Mouse (Mus musculus): ENCODE results near the gene Ocln. TPM values are rescaled to one million over a fixed set of nuclear protein-coding genes. Genes with fewer than 3 reads are reported as not detected.

Ocln gene
- 9.4 and 9.9 TPM in 2 replicates for polyA plus RNA-seq (2015; fragmentation: Nextera tagmentation; extraction: Ambion mirVana)

DNA sequence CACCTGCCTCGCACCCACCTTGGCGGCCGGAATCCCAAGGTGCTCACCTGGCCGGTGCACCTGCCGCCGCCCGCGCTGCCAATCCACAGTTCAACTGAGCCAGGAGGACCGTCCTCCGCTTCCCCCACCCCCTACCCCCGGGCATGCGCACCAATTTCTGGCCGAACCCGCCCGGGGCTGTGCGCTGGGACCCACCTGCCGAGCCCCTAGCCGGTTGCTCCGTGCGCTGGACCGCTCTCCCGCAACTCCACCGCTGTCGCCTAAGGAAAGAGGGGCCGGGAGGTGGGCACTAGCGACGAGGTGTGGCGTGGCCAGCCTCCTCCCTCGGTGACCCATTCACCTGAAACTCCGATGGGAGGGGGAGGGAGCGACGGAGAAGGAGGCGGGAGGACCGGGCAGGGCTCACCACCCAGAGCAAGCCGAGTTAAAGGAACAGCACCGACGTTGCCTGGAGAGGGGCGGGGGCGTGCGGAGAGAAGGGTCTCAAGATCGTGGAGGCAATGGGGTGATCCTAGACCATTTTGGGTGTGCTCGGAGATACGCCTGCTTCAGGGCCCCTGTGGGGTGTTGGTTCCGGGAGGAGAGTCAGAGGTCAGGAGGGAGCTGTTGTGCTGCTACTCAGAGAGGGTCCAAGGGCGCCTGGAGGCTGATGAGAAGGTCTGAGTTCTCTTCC is at the start of gene Ocln:
Ocln (minus strand) TSS at position 350 of the 673 bp plus-strand sequence.
- no peak within 1 kb of the TSS; the same call in 1 of the 2 replicates for H3K27ac ChIP-seq (ENCODE audit: low read length)
- peak within 1 kb of the TSS; percentile 73 for H3K9ac ChIP-seq (ENCODE audit: low read depth, low read length)
- under 1% methylated on average over 45 of the region's 45 CpGs for WGBS
- peaks cover 8% of the 10 kb centered on the region; the same call in 1 of the 2 replicates for H3K4me1 ChIP-seq (ENCODE audit: control insufficient read depth, insufficient read depth, low read length)
- no peaks in the 10 kb centered on the region for H3K36me3 ChIP-seq (ENCODE audit: control insufficient read depth, insufficient read depth, low read length)
- peaks cover 35% of the 10 kb centered on the region for H3K27me3 ChIP-seq (ENCODE audit: control insufficient read depth, insufficient read depth, low read depth, low read length)
- ATAC-seq, result peak; percentile 90
- no peaks in the 10 kb centered on the region for H3K9me3 ChIP-seq (replicated peaks; ENCODE audit: control insufficient read depth, low read length, poor library complexity, severe bottlenecking)
- H3K4me3 ChIP-seq (ENCODE audit: low read depth, low read length), result peak within 1 kb of the TSS; percentile 79
- H3K4me2 ChIP-seq (ENCODE audit: low read length), result peak within 1 kb of the TSS; percentile 99

DNA sequence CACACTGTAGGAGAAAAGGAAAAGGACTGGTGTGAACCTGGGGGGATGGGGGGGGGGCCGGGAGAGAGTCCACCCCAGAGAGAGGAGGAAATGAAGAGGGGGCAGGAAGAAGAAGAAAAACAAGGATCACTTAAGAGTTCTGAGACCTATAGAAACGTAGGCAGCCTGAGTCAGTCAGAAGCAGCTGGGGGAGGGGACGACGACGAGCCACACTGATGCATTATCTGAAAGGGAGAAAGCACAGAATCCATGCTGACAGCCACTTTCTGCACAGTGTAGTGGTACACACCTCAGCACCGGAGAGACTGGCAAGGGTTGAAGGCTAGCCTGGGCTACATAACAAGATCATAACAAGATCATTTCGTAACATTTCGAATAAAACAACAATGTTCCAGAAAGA is 48.5 kb upstream of the Ocln start:
- Histone ChIP-seq H3K9me3 (replicated peaks; ENCODE audit: control insufficient read depth, low read length, poor library complexity, severe bottlenecking) (no peaks in the 10 kb centered on the region), H3K4me3 (ENCODE audit: low read depth, low read length) (no peak overlapping the region), H3K36me3 (ENCODE audit: control insufficient read depth, insufficient read depth, low read length) (no peaks in the 10 kb centered on the region), H3K4me1 (ENCODE audit: control insufficient read depth, insufficient read depth, low read length) (no peaks in the 10 kb centered on the region), H3K27ac (ENCODE audit: low read length) (no peak overlapping the region), H3K27me3 (ENCODE audit: control insufficient read depth, insufficient read depth, low read depth, low read length) (no peaks in the 10 kb centered on the region), H3K4me2 (ENCODE audit: low read length) (no peak overlapping the region), H3K9ac (ENCODE audit: low read depth, low read length) (no peak overlapping the region)
- ATAC-seq, result no peak
- 81% methylated on average over 8 of the region's 8 CpGs for WGBS

DNA sequence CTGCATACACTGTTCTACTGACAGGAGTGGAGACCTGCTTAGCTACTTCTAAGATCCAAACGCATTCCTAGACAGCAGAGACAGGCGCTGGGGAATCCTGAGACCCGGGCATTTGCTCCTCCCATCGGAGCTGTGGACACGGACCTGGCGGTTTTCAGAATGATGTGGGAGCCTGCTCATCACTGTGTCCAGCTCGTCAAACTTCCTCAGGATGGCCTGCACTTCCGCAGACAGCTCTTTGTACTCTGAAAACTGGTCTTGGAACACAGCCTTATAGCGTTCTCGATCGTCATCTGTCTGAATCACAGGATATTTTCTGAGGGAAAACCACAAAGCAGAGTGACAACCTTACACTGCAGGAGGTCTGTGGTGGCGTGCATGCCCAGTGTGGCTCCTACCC is 47.8 kb upstream of the Ocln start:
- WGBS, result 84% methylated on average over 12 of the region's 12 CpGs
- Histone ChIP-seq H3K27me3 (ENCODE audit: control insufficient read depth, insufficient read depth, low read depth, low read length) (no peaks in the 10 kb centered on the region), H3K4me2 (ENCODE audit: low read length) (no peak overlapping the region), H3K4me3 (ENCODE audit: low read depth, low read length) (no peak overlapping the region), H3K27ac (ENCODE audit: low read length) (no peak overlapping the region), H3K4me1 (ENCODE audit: control insufficient read depth, insufficient read depth, low read length) (no peaks in the 10 kb centered on the region), H3K36me3 (ENCODE audit: control insufficient read depth, insufficient read depth, low read length) (no peaks in the 10 kb centered on the region), H3K9me3 (replicated peaks; ENCODE audit: control insufficient read depth, low read length, poor library complexity, severe bottlenecking) (no peaks in the 10 kb centered on the region), H3K9ac (ENCODE audit: low read depth, low read length) (no peak overlapping the region)
- ATAC-seq, result no peak

DNA sequence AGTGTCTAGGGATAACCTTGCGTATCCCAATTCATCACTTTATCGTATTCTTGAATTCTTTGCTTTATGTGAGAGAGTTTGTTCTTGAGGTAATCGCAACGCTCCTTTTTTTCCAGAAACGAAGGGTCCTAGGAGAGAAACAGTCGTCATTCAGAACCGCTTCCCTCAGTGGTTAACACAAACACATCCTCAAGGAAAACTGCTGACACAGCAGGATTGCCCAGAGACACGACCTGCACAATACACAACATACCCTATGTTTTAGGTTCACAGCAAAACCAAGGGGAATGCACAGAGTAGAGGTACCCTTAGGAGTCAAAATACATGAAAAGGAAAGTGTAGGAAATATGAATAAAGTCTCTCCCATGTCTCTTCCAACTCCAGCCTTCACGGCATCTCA is 44.8 kb upstream of the Ocln start:
- H3K4me2 ChIP-seq (ENCODE audit: low read length), result no peak overlapping the region
- H3K27me3 ChIP-seq (ENCODE audit: control insufficient read depth, insufficient read depth, low read depth, low read length), result no peaks in the 10 kb centered on the region
- no peak overlapping the region for H3K27ac ChIP-seq (ENCODE audit: low read length)
- no peak overlapping the region for H3K4me3 ChIP-seq (ENCODE audit: low read depth, low read length)
- no peaks in the 10 kb centered on the region for H3K4me1 ChIP-seq (ENCODE audit: control insufficient read depth, insufficient read depth, low read length)
- no peak for ATAC-seq
- no peaks in the 10 kb centered on the region for H3K36me3 ChIP-seq (ENCODE audit: control insufficient read depth, insufficient read depth, low read length)
- no peak overlapping the region for H3K9ac ChIP-seq (ENCODE audit: low read depth, low read length)
- H3K9me3 ChIP-seq (replicated peaks; ENCODE audit: control insufficient read depth, low read length, poor library complexity, severe bottlenecking), result no peaks in the 10 kb centered on the region
- WGBS, result 84% methylated on average over 9 of the region's 9 CpGs

DNA sequence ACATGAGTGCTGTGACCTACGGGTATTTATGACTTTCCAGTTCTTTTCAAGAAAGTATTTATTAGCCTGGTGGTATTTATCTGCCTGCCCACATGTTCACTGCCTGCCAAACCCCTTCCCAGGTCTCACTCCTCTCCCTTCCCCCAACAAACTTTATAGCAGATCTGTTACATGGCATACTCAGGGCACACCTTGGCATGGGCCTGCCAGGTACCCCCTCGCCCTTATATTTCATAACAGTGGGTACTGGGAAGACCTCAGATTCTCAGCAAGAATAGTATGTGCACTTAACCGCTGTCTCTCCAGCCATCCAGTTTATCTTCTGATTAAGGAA is 43.0 kb upstream of the Ocln start:
- Histone ChIP-seq H3K4me1 (ENCODE audit: control insufficient read depth, insufficient read depth, low read length) (no peaks in the 10 kb centered on the region), H3K27ac (ENCODE audit: low read length) (no peak overlapping the region), H3K9ac (ENCODE audit: low read depth, low read length) (no peak overlapping the region), H3K4me3 (ENCODE audit: low read depth, low read length) (no peak overlapping the region), H3K36me3 (ENCODE audit: control insufficient read depth, insufficient read depth, low read length) (no peaks in the 10 kb centered on the region), H3K27me3 (ENCODE audit: control insufficient read depth, insufficient read depth, low read depth, low read length) (no peaks in the 10 kb centered on the region), H3K4me2 (ENCODE audit: low read length) (no peak overlapping the region), H3K9me3 (replicated peaks; ENCODE audit: control insufficient read depth, low read length, poor library complexity, severe bottlenecking) (no peaks in the 10 kb centered on the region)
- ATAC-seq, result no peak
- WGBS, result 91% methylated on average over 3 of the region's 3 CpGs

DNA sequence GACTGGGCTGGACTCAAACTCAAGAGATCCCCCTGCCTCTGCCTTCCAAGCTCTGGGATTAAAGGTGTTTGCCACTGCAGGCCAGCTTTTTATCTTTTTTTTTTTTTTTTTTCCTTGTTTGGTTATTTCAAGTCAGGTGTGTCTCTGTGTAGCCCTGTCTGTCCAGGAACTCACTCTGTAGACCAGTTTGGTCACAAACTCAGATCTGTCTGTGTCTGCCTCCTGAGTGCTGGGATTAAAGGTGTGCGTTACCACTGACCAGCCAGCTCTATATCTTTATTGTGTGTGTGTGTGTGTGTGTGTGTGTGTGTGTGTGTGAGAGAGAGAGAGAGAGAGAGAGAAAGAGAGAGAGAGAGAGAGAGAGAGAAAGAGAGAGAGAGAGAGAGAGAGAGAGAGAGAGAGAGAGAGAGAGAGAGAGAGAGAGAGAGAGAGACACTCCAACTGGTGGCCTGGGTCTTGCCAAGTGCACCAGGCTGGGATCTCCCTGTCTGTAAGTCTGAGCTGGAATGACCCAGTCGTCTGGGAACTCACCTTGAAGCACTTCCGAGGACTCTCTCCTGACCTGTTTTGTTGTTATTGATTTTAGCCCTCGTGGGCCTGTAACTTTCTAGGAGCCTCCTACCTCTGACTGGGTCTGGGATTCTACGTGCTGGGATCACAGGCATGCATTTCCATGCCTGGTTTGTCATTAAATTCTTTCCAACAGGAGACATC is 42.5 kb upstream of the Ocln start:
- 71% methylated on average over 5 of the region's 5 CpGs for WGBS
- Histone ChIP-seq H3K27me3 (ENCODE audit: control insufficient read depth, insufficient read depth, low read depth, low read length) (no peaks in the 10 kb centered on the region), H3K4me2 (ENCODE audit: low read length) (no peak overlapping the region), H3K36me3 (ENCODE audit: control insufficient read depth, insufficient read depth, low read length) (no peaks in the 10 kb centered on the region), H3K27ac (ENCODE audit: low read length) (no peak overlapping the region), H3K9ac (ENCODE audit: low read depth, low read length) (no peak overlapping the region), H3K4me3 (ENCODE audit: low read depth, low read length) (no peak overlapping the region), H3K4me1 (ENCODE audit: control insufficient read depth, insufficient read depth, low read length) (no peaks in the 10 kb centered on the region), H3K9me3 (replicated peaks; ENCODE audit: control insufficient read depth, low read length, poor library complexity, severe bottlenecking) (no peaks in the 10 kb centered on the region)
- no peak for ATAC-seq

DNA sequence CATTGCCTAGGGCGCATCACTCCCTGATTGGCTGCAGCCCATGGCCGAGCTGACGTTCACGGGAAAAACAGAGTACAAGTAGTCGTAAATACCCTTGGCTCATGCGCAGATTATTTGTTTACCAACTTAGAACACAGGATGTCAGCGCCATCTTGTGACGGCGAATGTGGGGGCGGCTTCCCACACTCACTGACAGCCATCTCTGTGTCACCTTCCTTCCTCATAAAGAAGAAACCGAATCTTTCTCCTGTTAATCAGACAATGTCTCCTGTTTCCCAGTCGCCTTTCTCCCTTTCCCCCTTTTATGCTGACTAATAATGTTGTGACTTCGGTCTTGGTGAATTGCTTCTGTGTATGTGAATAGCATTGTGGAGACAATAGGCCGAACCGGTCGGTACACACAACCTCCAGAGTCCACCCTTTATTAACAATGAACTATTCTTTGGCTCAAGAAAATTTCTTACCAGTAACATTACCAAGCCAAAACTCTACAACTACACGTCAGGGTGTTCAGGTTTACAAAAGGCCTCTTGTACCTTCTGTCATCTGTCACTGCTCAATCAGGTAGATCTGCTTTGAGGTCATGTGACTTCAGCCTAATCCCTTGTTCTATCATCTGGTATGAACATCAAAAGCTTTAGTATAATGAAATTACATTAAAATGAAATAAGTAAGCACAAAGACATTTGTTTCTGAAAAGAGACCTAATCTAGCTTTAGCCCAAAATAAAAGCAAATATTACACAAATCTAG is 41.7 kb upstream of the Ocln start:
- Histone ChIP-seq H3K4me1 (ENCODE audit: control insufficient read depth, insufficient read depth, low read length) (no peaks in the 10 kb centered on the region), H3K36me3 (ENCODE audit: control insufficient read depth, insufficient read depth, low read length) (no peaks in the 10 kb centered on the region), H3K27ac (ENCODE audit: low read length) (peak overlapping the region; percentile 75), H3K27me3 (ENCODE audit: control insufficient read depth, insufficient read depth, low read depth, low read length) (no peaks in the 10 kb centered on the region), H3K9me3 (replicated peaks; ENCODE audit: control insufficient read depth, low read length, poor library complexity, severe bottlenecking) (no peaks in the 10 kb centered on the region), H3K4me2 (ENCODE audit: low read length) (peak overlapping the region; percentile 39), H3K9ac (ENCODE audit: low read depth, low read length) (no peak overlapping the region), H3K4me3 (ENCODE audit: low read depth, low read length) (peak overlapping the region; percentile 11; the same call in 1 of the 2 replicates)
- 60% methylated on average over 11 of the region's 17 CpGs for WGBS
- ATAC-seq, result peak; percentile 86

DNA sequence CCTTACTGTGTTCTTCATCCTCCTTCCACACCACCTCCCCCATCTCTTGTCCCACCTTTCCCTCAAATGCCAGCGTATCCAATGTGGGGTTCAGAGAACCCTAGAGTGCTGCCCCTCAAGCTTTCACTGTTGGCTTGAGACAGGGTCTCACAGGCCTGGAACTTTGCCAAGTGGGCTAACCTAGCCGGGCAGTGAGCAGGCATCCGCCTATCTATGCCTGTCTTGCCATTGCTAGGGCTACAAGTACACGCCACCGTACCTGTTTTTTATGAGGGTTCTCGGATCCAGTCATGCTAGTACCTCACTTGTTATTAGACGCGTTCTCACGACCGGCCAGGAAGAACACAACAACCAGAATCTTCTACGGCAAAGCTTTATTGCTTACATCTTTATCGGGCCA is 36.1 kb upstream of the Ocln start:
- Histone ChIP-seq H3K9me3 (replicated peaks; ENCODE audit: control insufficient read depth, low read length, poor library complexity, severe bottlenecking) (no peaks in the 10 kb centered on the region), H3K27me3 (ENCODE audit: control insufficient read depth, insufficient read depth, low read depth, low read length) (no peaks in the 10 kb centered on the region), H3K4me3 (ENCODE audit: low read depth, low read length) (no peak overlapping the region), H3K9ac (ENCODE audit: low read depth, low read length) (no peak overlapping the region), H3K27ac (ENCODE audit: low read length) (no peak overlapping the region), H3K4me2 (ENCODE audit: low read length) (0 out of 2 replicates have a peak overlapping the region, but pooled peaks have one; percentile 22), H3K4me1 (ENCODE audit: control insufficient read depth, insufficient read depth, low read length) (no peaks in the 10 kb centered on the region), H3K36me3 (ENCODE audit: control insufficient read depth, insufficient read depth, low read length) (no peaks in the 10 kb centered on the region)
- ATAC-seq, result peak; percentile 54; the same call in 1 of the 2 replicates
- 89% methylated on average over 11 of the region's 12 CpGs for WGBS

DNA sequence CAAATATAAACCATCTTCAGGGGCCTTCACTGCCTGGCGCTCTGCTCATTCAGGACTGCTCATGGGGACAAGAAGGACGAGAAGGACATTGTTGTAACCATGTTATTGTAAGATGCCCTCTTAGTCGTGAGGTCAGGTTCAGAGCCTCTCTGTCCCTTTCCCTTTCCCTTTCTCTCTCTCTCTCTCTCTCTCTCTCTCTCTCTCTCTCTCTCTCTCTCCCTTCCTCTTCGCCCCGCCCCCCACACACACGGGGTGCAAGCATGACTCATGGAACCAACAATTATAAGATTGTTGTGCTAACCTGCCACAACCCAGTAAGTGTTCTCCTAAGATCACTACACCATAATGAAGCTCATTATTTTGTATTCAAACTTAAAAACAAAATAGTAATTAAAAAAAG is 29.6 kb upstream of the Ocln start:
- no peaks in the 10 kb centered on the region for H3K9me3 ChIP-seq (replicated peaks; ENCODE audit: control insufficient read depth, low read length, poor library complexity, severe bottlenecking)
- 55% methylated on average over 6 of the region's 6 CpGs for WGBS
- no peak overlapping the region for H3K27ac ChIP-seq (ENCODE audit: low read length)
- no peaks in the 10 kb centered on the region for H3K36me3 ChIP-seq (ENCODE audit: control insufficient read depth, insufficient read depth, low read length)
- H3K27me3 ChIP-seq (ENCODE audit: control insufficient read depth, insufficient read depth, low read depth, low read length), result no peaks in the 10 kb centered on the region
- no peak overlapping the region for H3K9ac ChIP-seq (ENCODE audit: low read depth, low read length)
- ATAC-seq, result no peak
- H3K4me1 ChIP-seq (ENCODE audit: control insufficient read depth, insufficient read depth, low read length), result no peaks in the 10 kb centered on the region
- H3K4me2 ChIP-seq (ENCODE audit: low read length), result no peak overlapping the region
- no peak overlapping the region for H3K4me3 ChIP-seq (ENCODE audit: low read depth, low read length)
